Mouse (Mus musculus) lung, adult 18-20 months (tissue): ENCODE results near the gene Glmp.
"Not testable (repeated sequence)": the region's sequence is repeated elsewhere in the genome, so short reads cannot be mapped to it uniquely, and the experiment has no call there.

ENCODE experiments used
- DNase-seq, 2 experiments: peaks; one replicate each; pipeline ENCODE4 v3.0.0; 2022; ENCODE audit warnings: mixed read lengths in 2 of 2

Glmp gene

DNA sequence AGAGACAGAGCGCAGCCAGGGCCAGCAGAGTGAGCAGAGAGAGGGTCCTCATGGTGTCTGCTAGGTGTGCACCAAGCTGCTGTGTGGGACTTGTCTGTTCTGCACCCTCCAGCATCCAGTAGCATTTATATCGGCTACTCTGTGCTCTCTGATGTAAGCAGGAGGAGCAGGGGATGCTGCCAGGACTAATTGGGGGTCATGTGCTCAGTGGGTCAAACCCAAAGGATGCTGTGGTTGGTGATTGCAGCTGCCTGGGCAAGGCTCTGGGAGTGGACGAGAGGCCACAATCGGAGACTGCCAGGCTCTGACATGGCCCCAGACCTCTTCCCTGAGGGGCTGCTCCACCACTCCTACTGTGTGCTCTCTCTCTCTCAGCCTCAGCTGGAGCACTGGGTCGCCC, 53.8 kb downstream of the Glmp start, which contains the start of gene Bglap2:
Gene Bglap2, minus strand, starts transcription at position 101 of the 400 bp plus-strand sequence.
- DNase-seq, result not testable (repeated sequence)
